Mouse (Mus musculus) c-Kit-negative CD71-positive TER-119-positive erythroid progenitor cells, embryonic 14.5 days (primary cell): ENCODE data around the gene Tank.
A peak's percentile ranks its signal among the peaks of the same experiment; 100 is the strongest.

Source experiments
- DNase-seq: peaks from one replicate; pipeline ENCODE4 v3.0.0-alpha.2; 2013; ENCODE audit warnings: low read depth, low spot score

The Tank gene

DNA sequence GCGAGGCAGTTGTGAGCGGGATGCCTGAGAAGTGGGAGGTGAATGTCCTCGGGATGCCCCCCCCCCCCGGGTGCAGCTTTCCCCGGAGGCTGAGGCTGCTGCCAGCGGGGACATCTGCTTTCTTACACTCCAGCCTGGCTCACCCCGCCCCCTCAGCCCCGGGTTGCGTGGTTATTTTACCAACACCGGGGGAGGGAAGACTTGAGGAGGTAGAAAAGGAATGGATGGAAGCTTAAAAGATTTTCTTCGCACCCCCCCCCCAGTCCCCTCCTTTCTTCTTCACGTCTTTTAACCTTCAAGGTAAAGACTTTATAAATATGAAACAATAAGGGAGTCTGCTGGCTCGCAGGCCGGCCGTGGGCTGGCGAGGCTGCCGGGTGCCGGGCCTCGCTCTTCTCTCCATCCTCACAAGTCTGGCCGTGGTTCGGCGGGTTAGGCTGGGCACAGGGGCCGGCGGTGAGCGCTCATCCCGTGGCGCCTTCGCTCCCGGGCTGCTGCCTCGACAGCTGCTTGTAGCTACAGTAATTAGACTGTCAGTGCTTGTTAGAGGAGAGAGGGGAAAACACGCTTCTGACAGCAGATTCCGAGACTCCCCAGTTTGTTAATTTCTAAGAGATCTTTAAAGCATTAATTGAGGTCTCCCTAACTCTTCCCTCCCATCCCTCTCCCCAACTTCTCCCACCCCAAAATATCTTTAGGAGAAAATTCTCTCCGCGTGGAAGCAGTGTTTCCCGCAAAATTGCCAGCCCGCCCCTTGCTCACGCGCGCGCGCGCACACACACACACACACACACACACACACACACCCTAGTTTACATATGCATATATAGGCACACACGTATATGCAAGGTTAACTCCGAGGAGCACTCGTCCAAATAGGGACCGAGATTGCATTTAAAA is 77.2 kb downstream of the Tank start:
- no peak for DNase-seq

DNA sequence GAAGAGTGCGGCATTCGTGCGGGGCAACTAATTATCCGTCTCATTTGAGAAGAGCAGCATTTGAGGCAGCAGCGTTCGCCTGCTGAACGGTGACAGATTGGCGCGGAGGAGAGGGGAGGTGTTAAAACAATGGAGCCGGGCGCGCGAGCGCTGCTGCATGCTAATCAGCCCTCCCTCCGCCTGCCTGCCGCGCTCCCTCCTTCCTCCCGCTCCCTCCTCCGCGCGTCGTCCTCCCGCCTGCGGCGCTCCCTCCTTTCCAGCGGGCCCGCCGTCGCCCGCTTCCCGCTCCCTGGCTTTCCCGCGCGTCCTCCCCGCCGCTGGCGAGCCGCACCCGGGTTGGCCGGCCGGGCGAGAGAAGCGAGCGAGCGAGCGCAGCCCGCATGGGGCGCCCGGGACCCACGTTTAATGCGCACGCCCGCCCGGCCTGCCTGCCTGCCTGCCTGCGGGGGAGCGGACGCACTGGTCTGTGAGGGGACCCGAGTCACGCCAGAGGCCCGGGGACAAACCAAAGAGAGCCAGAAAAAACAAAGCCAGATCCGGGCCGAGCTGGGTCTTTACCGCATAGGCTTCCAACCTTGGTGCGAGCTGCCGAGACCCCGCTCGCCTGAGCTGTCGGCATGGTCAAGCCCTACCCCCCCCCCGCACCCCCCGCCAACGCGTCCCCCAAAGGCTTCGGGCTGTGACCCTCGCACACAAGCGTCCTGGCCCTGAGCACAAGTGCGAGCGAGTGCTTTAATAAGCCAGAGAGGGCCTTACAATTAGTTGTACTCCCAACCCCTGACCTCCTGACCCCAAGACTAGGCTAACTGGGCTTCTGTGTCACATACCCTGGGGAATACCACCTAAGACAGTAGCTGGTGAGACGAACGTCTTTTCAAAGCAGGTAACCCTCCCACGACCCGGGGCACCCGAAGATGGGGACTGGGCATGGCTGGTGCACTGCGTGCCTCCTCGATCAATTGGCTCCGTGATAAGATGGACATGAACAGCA is 78.3 kb downstream of the Tank start:
- DNase-seq = no peak

DNA sequence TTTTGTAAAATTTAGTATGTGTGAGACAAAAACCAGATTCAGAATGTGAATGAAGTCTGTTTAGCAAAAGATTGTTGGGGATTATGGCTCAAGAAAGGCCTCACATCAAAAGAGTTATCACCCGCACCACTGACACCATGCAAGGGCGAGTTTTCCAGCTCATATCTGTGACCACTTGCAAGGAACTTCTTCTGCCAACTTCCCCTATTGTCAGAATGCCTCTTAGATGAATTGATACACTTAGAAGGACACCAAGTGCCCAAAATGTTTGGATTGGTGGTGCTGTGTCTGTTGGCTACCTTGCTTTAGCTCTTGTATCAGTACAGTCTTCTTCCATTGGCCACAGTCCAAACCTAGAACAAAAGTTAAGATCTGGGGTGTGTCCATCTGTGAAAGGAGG is 80.9 kb downstream of the Tank start:
- no peak for DNase-seq

DNA sequence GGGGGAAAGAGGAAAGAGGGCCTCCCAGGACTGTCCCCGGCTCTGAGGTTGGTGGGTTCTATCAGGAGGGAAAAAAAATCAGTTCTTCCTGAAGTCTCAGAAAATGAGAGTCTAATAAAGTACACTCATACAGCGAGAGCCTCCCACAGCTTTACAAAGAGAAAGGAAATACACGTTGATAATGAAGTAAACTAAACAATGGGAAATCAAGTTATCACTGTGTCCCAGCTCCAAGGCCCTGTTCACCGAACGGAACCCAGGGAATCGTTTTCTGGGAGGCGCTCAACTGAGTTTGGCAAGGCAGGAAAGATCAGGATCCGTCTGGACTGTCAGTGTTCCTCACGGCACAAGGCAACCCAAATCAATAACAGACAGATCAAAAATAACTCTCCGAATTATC is 84.4 kb downstream of the Tank start:
- no peak for DNase-seq

DNA sequence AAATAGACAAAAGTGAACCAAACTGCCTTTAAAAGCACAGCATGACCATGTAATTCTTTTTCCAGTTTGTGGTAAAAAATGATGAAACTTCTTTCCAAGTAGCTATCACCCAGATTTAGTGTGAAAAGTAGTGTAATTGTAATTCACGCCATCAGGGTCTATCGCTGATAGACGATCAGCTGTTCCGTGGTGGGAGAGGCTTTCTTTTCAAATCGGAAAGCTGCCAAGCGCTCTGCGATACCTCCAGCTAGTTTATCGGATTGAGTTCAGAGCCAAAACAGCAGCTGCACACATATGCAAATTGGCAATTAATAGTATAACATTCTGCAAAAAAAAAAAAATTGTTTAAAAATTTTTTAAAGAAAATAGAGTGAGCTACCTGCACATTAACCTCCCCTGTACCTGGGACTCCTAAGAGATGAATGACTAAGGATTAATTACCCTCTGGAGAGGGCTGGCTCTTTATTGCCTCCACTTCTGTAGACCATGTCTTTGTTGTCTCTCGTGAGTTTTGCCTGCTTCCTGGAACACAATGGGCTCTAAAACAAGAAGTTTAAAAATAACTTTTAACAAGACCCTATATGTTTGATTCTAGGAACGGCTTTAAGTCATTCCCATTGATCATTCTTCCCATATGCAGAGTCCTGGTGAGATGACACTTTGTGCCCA is 85.3 kb downstream of the Tank start:
- no peak for DNase-seq

DNA sequence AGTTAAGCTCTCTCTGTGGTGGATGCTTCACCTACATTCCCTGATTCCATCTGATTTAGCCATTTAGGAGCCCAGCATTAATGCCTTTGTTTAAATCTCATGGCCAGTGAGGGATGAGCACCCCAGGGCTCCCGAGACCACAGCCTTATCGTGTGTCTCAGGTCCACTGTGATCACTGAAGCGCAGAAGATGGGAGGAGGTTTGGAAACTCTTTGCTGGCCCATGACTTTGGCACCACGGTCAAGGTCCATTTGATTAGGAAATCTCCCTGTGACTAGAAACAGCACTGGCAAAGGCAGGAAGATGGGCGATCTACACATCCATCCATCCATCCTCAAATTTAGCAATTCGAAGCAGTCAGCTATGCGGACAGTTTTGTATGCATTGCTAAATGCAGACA is 89.0 kb downstream of the Tank start:
- DNase-seq = no peak

DNA sequence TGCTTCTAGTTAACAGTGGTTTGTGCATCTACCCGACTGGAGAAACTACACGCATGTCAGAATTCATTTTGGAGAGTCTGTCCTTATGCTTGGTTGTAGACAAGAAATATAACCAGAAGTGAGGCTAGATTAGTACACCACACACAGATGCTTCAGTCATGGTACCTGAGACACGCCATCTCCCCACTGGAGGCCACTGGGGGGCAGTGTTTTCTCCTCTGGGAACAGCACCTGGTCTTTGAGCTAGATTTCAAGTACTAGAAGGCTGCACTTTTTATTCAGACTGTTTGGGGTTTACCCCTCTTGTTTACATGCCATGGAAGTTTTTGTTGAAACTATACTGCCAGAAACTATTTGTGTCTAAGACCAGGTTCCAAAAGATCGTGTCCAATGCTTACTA is 89.9 kb downstream of the Tank start:
- DNase-seq = peak; percentile 11

DNA sequence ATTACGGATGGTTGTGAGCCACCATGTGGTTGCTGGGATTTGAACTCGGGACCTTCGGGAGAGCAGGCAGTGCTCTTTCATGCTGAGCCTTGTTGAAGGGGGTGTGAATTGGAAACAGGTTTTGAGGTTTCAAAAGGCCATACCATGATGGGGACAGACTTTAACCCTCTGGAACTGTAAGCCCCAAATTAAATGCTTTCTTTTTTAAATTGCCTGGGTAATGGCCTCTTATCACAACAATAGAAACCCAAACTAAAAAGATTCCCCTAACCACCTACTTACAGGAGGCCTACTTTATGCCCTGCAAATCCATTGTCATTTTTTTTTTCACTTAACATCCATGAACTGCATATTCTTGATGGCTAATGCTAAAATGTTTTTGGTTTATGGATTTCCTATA is 96.2 kb downstream of the Tank start:
- DNase-seq = no peak

DNA sequence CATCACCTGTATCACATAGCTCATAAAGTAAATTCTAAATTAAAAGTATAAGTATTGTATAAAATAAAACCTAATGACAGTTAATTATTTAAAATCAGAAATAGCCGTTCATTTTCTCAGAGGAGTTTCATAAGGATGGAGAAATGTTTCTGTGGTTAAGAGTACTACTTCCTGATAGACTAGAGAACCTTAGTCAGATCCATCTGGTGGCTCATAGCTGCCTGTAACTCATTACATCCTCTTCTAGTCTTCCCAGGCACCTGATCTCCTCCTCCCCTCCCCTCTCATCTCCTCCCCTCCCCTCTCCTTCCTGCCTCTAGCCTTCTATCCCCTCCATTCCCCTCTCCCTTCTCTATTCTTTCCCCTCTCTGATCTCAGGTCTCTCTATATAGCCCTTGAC is 103.2 kb downstream of the Tank start:
- DNase-seq = no peak

DNA sequence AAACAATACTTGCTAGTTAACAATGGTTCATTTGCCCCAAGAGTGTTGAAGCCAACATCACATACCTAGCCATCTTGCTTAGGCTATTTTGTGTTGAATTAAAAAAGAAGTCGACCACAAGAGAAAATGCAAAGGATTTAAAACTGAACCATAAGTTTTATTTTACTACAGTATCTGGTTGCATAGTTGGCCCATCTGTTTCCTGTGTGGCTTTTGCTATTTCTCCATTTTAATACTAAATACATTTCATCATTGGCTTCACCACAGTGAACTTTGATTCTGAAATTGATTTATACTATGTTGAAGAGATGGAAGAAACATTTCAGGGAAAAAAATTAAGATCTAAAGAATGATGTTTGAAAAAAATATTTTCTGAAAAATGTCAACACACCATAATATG is 108.1 kb downstream of the Tank start:
- no peak for DNase-seq

DNA sequence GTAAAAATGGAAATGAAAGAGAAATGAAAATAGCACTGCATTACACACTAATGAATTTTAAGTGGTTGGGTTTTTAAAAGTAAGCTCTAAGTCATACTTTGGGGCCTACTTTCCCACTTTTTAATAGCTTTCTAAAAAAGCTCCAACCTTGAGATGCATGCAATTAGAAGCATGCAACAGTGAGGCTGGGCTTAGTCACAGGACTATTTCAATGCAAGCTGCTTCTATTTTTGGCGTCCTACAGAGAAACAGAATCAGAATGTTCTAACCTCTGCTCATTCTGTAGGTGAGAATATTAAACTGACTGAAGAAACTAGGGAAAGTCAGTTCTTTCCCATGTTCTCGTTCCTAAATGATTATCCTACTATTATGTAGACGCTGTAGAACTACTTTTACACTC is 110.7 kb downstream of the Tank start:
- no peak for DNase-seq
